Mouse (Mus musculus) hindbrain, embryonic 10.5 days (tissue): ENCODE results near the gene Cdk5rap2. TPM values are rescaled to one million over a fixed set of nuclear protein-coding genes. Genes with fewer than 3 reads are reported as not detected.

ENCODE experiments used
- DNase-seq: peaks from one replicate; pipeline ENCODE4 v3.0.0-alpha.2; 2017; ENCODE audit warnings: low spot score
- H3K27ac ChIP-seq: fragments of 300-500 bp; sonication (generic); 2 replicates; pipeline ENCODE4 v1.5.1; 2016; ENCODE audit warnings: mild to moderate bottlenecking, moderate library complexity
- H3K27me3 ChIP-seq: fragments of 300-500 bp; sonication (generic); 2 replicates; pipeline ENCODE4 v1.6.1; 2016; ENCODE audit warnings: mild to moderate bottlenecking; ENCODE audit not compliant: poor library complexity, insufficient read depth, severe bottlenecking
- H3K36me3 ChIP-seq: fragments of 300-500 bp; sonication (generic); 2 replicates; pipeline ENCODE4 v1.6.1; 2016; ENCODE audit warnings: mild to moderate bottlenecking, moderate library complexity
- H3K4me1 ChIP-seq: fragments of 300-500 bp; sonication (generic); replicated peaks from 2 replicates; pipeline ENCODE4 v1.6.1; 2016; ENCODE audit warnings: mild to moderate bottlenecking
- H3K4me3 ChIP-seq: fragments of 300-500 bp; sonication (generic); 2 replicates; pipeline ENCODE4 v1.5.1; 2016; ENCODE audit warnings: mild to moderate bottlenecking, moderate library complexity
- H3K9me3 ChIP-seq: fragments of 300-500 bp; sonication (generic); 2 replicates; pipeline ENCODE4 v1.6.1; 2016; ENCODE audit warnings: mild to moderate bottlenecking, moderate library complexity
- WGBS: fragments of 180-500 bp; shearing (Covaris S2); methylation state at CpG from one replicate; pipeline ENCODE4 v1.1.7; 2016; 5-methylcytosine and 5-hydroxymethylcytosine counted together
- polyA plus RNA-seq: library from polyadenylated mRNA; unstranded; fragments of >200 nt; fragmentation: Nextera tagmentation; extraction: Ambion mirVana; gene quantifications from 2 replicates; pipeline ENCODE4 v1.2.1, GENCODE M21; 2016

The Cdk5rap2 gene
- polyA plus RNA-seq, 1 experiment from 2014 or later: 18.1 TPM

GRCm38 (mm10) chr4:70243561-70244120 lies 166.6 kb downstream of the Cdk5rap2 start:
- Histone ChIP-seq H3K9me3 (no peaks in the 10 kb centered on the region), H3K27ac (no peak overlapping the region), H3K27me3 (no peaks in the 10 kb centered on the region), H3K36me3 (peaks cover 86% of the 10 kb centered on the region), H3K4me1 (no peaks in the 10 kb centered on the region), H3K4me3 (no peak overlapping the region)
- DNase-seq: no peak
- WGBS: 72% methylated on average over 3 of the region's 3 CpGs

- no peak overlapping the region for H3K27ac ChIP-seq
- no peaks in the 10 kb centered on the region for H3K9me3 ChIP-seq
- 94% methylated on average over 7 of the region's 7 CpGs for WGBS
- H3K36me3 ChIP-seq: peaks cover 94% of the 10 kb centered on the region
- DNase-seq: no peak
- no peaks in the 10 kb centered on the region for H3K27me3 ChIP-seq
- H3K4me1 ChIP-seq: no peaks in the 10 kb centered on the region
- H3K4me3 ChIP-seq: no peak overlapping the region
Measured at GRCm38 (mm10) chr4:70239731-70240130, 170.5 kb downstream of the Cdk5rap2 start.

- WGBS: 95% methylated on average over 6 of the region's 6 CpGs
- Histone ChIP-seq H3K4me1 (no peaks in the 10 kb centered on the region), H3K4me3 (no peak overlapping the region), H3K9me3 (no peaks in the 10 kb centered on the region), H3K36me3 (peaks cover 94% of the 10 kb centered on the region), H3K27me3 (no peaks in the 10 kb centered on the region), H3K27ac (no peak overlapping the region)
- no peak for DNase-seq
Measured at GRCm38 (mm10) chr4:70238862-70239261, 171.4 kb downstream of the Cdk5rap2 start.

- H3K27me3 ChIP-seq: no peaks in the 10 kb centered on the region
- H3K4me3 ChIP-seq: no peak overlapping the region
- H3K4me1 ChIP-seq: no peaks in the 10 kb centered on the region
- no peaks in the 10 kb centered on the region for H3K9me3 ChIP-seq
- H3K36me3 ChIP-seq: peaks cover 65% of the 10 kb centered on the region
- H3K27ac ChIP-seq: no peak overlapping the region
- DNase-seq: no peak
- WGBS: 80% methylated on average over 3 of the region's 3 CpGs
Measured at GRCm38 (mm10) chr4:70232383-70232782, 177.9 kb downstream of the Cdk5rap2 start.

- Histone ChIP-seq H3K27me3 (no peaks in the 10 kb centered on the region), H3K9me3 (no peaks in the 10 kb centered on the region), H3K4me1 (no peaks in the 10 kb centered on the region), H3K27ac (no peak overlapping the region), H3K4me3 (no peak overlapping the region), H3K36me3 (peaks cover 71% of the 10 kb centered on the region)
- WGBS: 94% methylated on average over 4 of the region's 4 CpGs
- no peak for DNase-seq
Measured at GRCm38 (mm10) chr4:70229874-70230273, 180.4 kb downstream of the Cdk5rap2 start.

DNA sequence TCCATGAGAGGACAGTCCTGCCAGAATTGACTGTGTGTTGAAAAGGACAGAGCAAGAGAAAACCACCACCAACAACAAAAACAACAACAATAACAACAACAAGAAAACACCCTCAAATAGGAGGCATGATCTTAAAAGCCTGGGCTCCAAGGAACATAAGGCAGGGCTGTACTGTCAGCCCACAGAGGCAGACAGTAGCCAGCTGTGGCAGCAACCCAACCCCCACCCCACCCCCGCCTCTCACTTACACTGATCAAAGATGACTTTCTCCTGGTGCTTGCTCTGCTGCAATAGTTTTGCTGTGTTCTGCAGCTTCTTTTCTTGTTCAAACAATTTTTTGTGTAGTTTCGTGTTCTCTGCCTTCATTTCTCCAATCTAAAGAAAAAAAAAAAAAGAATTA lies 181.9 kb downstream of the Cdk5rap2 start:
- WGBS: 86% methylated on average over 2 of the region's 2 CpGs
- peaks cover 71% of the 10 kb centered on the region for H3K36me3 ChIP-seq
- no peak for DNase-seq

GRCm38 (mm10) chr4:70227667-70228066 lies 182.6 kb downstream of the Cdk5rap2 start:
- no peak for DNase-seq
- no peak overlapping the region for H3K4me3 ChIP-seq
- 85% methylated on average over 3 of the region's 3 CpGs for WGBS
- H3K9me3 ChIP-seq: no peaks in the 10 kb centered on the region
- peaks cover 72% of the 10 kb centered on the region for H3K36me3 ChIP-seq
- no peak overlapping the region for H3K27ac ChIP-seq
- H3K4me1 ChIP-seq: no peaks in the 10 kb centered on the region
- H3K27me3 ChIP-seq: no peaks in the 10 kb centered on the region

More for the DNA sequence above, 181.9 kb downstream of the Cdk5rap2 start:
- H3K9me3 ChIP-seq: no peaks in the 10 kb centered on the region
- H3K27me3 ChIP-seq: no peaks in the 10 kb centered on the region
- H3K27ac ChIP-seq: no peak overlapping the region
- H3K4me3 ChIP-seq: no peak overlapping the region
- H3K4me1 ChIP-seq: no peaks in the 10 kb centered on the region

GRCm38 (mm10) chr4:70224503-70224902 lies 185.7 kb downstream of the Cdk5rap2 start:
- WGBS: 84% methylated on average over 2 of the region's 2 CpGs
- Histone ChIP-seq H3K4me1 (no peaks in the 10 kb centered on the region), H3K9me3 (no peaks in the 10 kb centered on the region), H3K27me3 (no peaks in the 10 kb centered on the region), H3K4me3 (no peak overlapping the region), H3K27ac (no peak overlapping the region), H3K36me3 (peaks cover 90% of the 10 kb centered on the region)
- DNase-seq: no peak

- Histone ChIP-seq H3K27me3 (no peaks in the 10 kb centered on the region), H3K9me3 (no peaks in the 10 kb centered on the region), H3K36me3 (peaks cover 85% of the 10 kb centered on the region), H3K27ac (no peak overlapping the region), H3K4me3 (no peak overlapping the region), H3K4me1 (no peaks in the 10 kb centered on the region)
- no peak for DNase-seq
- 72% methylated on average over 3 of the region's 3 CpGs for WGBS
Measured at GRCm38 (mm10) chr4:70221878-70222277, 188.4 kb downstream of the Cdk5rap2 start.

DNA sequence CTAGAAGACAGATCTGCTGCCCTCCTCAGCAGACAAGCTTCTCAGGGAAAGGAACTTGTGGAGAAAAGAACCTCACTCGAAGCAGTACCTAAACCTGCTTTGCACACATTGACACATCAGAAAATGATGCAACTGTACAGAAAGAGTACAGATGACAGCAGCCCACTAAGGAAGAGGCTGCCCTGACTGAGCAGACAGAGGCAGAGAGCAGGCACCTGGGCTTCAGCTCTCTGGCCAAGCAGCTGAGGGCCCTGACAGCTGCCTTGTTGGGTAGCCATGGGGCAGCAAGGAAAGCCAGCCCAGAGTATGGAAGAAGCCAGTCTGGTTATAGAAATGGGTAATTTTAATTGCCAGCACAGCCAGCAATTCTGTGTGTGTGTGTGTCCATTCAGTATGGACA lies 188.9 kb downstream of the Cdk5rap2 start:
- Histone ChIP-seq H3K36me3 (peaks cover 80% of the 10 kb centered on the region), H3K9me3 (no peaks in the 10 kb centered on the region), H3K4me1 (no peaks in the 10 kb centered on the region), H3K27ac (no peak overlapping the region), H3K27me3 (no peaks in the 10 kb centered on the region), H3K4me3 (no peak overlapping the region)
- no peak for DNase-seq
- WGBS: 90% methylated on average over 1 of the region's 1 CpGs

DNA sequence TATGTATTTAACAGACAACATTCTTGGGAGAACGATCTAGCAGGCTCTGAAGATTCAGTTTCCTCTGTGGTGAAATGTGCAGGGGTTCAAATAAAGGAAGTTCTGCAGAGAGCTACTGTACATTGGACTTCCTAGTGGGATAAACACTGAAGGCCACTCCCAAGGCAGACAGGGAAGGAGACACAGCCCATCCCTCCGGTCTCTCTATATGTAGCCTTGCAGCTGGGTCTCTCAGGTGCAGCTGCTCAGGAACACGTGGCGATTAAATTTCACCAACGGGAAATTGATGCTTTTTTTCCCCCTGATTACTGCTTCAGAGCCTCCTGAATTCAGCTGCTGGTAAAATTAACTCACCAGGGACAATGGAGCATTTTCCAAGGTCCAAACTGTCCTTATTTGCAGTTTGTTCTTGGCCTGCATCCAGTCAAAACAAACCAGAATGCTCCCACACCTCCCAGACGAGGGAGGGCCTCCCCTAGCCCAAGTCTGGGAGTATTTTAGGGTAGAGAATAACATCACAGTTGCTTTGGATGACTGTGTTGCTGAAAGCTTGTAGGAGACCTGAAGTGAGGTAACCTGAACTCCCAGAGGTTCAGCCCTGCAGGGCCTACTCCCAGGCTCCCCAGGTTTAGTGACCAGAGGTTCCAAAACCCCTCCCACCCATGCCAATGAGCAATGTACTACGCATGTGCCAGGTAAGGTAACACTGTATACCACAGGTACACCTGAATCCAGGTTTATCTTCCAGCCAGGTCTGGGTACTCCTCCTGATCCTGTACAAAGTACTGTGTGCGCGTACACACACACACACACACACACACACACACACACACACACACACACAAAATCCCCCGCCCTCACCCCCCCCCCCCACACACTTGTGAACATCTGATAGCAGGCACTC lies 189.7 kb downstream of the Cdk5rap2 start:
- Histone ChIP-seq H3K4me1 (no peaks in the 10 kb centered on the region), H3K9me3 (no peaks in the 10 kb centered on the region), H3K36me3 (peaks cover 72% of the 10 kb centered on the region), H3K4me3 (no peak overlapping the region), H3K27me3 (no peaks in the 10 kb centered on the region), H3K27ac (no peak overlapping the region)
- no peak for DNase-seq
- 88% methylated on average over 10 of the region's 10 CpGs for WGBS

- DNase-seq: no peak
- Histone ChIP-seq H3K27me3 (no peaks in the 10 kb centered on the region), H3K27ac (no peak overlapping the region), H3K4me3 (no peak overlapping the region), H3K36me3 (peaks cover 64% of the 10 kb centered on the region), H3K9me3 (no peaks in the 10 kb centered on the region), H3K4me1 (no peaks in the 10 kb centered on the region)
- 92% methylated on average over 4 of the region's 4 CpGs for WGBS
Measured at GRCm38 (mm10) chr4:70219776-70220175, 190.5 kb downstream of the Cdk5rap2 start.

- Histone ChIP-seq H3K4me3 (no peak overlapping the region), H3K27me3 (no peaks in the 10 kb centered on the region), H3K4me1 (no peaks in the 10 kb centered on the region), H3K27ac (no peak overlapping the region), H3K9me3 (no peaks in the 10 kb centered on the region), H3K36me3 (no peaks in the 10 kb centered on the region)
- no peak for DNase-seq
- 92% methylated on average over 2 of the region's 2 CpGs for WGBS
Measured at GRCm38 (mm10) chr4:70185971-70186370, 224.3 kb downstream of the Cdk5rap2 start.
